ENCODE assay signal across 22 mouse cellular contexts in the genomic region with DNA sequence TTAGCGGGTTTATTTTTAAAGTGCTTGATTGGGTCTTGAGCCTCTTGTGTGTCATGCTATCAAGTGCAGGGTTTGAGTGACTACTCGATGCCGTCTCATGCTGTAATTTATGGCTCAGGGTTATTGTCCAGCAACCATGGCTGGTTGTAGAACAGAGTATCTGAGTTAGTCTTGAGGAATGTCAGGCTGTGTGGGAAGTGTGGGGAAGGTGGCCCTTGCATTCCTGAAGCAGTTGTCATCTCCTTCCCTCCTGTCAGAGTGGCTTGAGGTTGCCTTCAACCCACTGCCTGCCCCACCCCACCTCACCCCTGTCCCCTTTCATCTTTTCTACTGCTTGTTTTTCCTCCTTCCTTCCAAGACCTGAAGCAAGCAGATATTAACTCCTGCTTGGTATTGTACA. TPM values are rescaled to one million over a fixed set of nuclear protein-coding genes. Genes with fewer than 3 reads are reported as not detected.
DNase-seq lines count a peak whose midpoint lies in the region; ATAC-seq and TF ChIP-seq lines count a peak whose summit lies in the region.
"Had no signal": no experiment of that assay in that cellular context is flagged by ENCODE, and none has a peak within 500 bp of the region (broad histone marks: within the 10 kb centered on the region; RNA-seq: fewer than 3 reads in every experiment).

No protein-coding gene starts in this region.

- no peak overlapping the region for H3K4me2 ChIP-seq in intestine, embryonic 15.5 days (replicated peaks)
- H3K4me2 ChIP-seq in intestine, postnatal 0 days (replicated peaks; ENCODE audit: low read depth), result no peak overlapping the region
- H3K4me2 ChIP-seq in forebrain, embryonic 14.5 days (ENCODE audit: low read length), result no peak overlapping the region
- H3K4me2 ChIP-seq: embryonic facial prominence, embryonic 12.5 days; forebrain, embryonic 12.5 days; hindbrain, embryonic 15.5 days had no signal

- no peak for TF ChIP-seq CTCF in intestine, postnatal 0 days (IDR thresholded peaks at IDR 0.05; ENCODE audit: low read depth)
- TF ChIP-seq CTCF in C2C12 (IDR thresholded peaks at IDR 0.05; ENCODE audit: control insufficient read depth, insufficient read depth, insufficient read length), result no peak
- no peak for TF ChIP-seq CTCF in embryonic fibroblast, embryonic 13.5 days (IDR thresholded peaks at IDR 0.05; ENCODE audit: borderline replicate concordance, insufficient read depth, low read length)

- H3K79me2 ChIP-seq in C2C12 (ENCODE audit: control insufficient read depth, insufficient read depth), result no peaks in the 10 kb centered on the region

- ATAC-seq in intestine, embryonic 15.5 days, result 0 out of 2 replicates have a peak, but pooled peaks have one; percentile 43
- ATAC-seq in intestine, postnatal 0 days, result no peak
- no peak for ATAC-seq in forebrain, embryonic 14.5 days
- ATAC-seq: forebrain, postnatal 0 days had no signal

- peaks cover 6% of the 10 kb centered on the region; the same call in 1 of the 2 replicates for H3K4me1 ChIP-seq in intestine, embryonic 15.5 days (replicated peaks)
- no peaks in the 10 kb centered on the region for H3K4me1 ChIP-seq in intestine, postnatal 0 days (replicated peaks; ENCODE audit: control insufficient read depth, insufficient read depth, low read length)
- H3K4me1 ChIP-seq in embryonic fibroblast, embryonic 13.5 days (ENCODE audit: control insufficient read depth, insufficient read depth, low read length), result peaks cover 5% of the 10 kb centered on the region; the same call in 1 of the 2 replicates
- H3K4me1 ChIP-seq in forebrain, embryonic 14.5 days (ENCODE audit: control insufficient read depth, insufficient read depth, low read length), result peaks cover 3% of the 10 kb centered on the region

- no peak for TF ChIP-seq POLR2A in embryonic fibroblast, embryonic 13.5 days (IDR thresholded peaks at IDR 0.05; ENCODE audit: low read depth, low read length)

- no peaks in the 10 kb centered on the region for H3K27me3 ChIP-seq in intestine, embryonic 15.5 days (replicated peaks)
- H3K27me3 ChIP-seq in intestine, postnatal 0 days (replicated peaks; ENCODE audit: control insufficient read depth, insufficient read depth, low read length), result no peaks in the 10 kb centered on the region
- no peaks in the 10 kb centered on the region for H3K27me3 ChIP-seq in C2C12 (ENCODE audit: control insufficient read depth, insufficient read depth, insufficient read length)
- H3K27me3 ChIP-seq in forebrain, embryonic 14.5 days (replicated peaks; ENCODE audit: control insufficient read depth, insufficient read depth, low read length), result no peaks in the 10 kb centered on the region
- H3K27me3 ChIP-seq: embryonic facial prominence, embryonic 12.5 days; forebrain, embryonic 12.5 days; hindbrain, embryonic 15.5 days had no signal

- no peaks in the 10 kb centered on the region for H3K36me3 ChIP-seq in intestine, embryonic 15.5 days
- H3K36me3 ChIP-seq in intestine, postnatal 0 days (ENCODE audit: control insufficient read depth, insufficient read depth), result no peaks in the 10 kb centered on the region
- H3K36me3 ChIP-seq in C2C12 (ENCODE audit: control insufficient read depth, insufficient read depth), result no peaks in the 10 kb centered on the region
- H3K36me3 ChIP-seq in forebrain, embryonic 14.5 days (ENCODE audit: control insufficient read depth, insufficient read depth, low read length), result no peaks in the 10 kb centered on the region
- H3K36me3 ChIP-seq: embryonic facial prominence, embryonic 12.5 days; forebrain, embryonic 12.5 days; hindbrain, embryonic 10.5 days; hindbrain, embryonic 15.5 days had no signal

- H3K4me3 ChIP-seq in intestine, embryonic 15.5 days (replicated peaks), result no peak overlapping the region
- H3K4me3 ChIP-seq in intestine, postnatal 0 days (ENCODE audit: low read depth, low read length), result no peak overlapping the region
- H3K4me3 ChIP-seq in C2C12 (ENCODE audit: insufficient read depth, poor library complexity, severe bottlenecking), result no peak overlapping the region
- no peak overlapping the region for H3K4me3 ChIP-seq in embryonic fibroblast, embryonic 13.5 days (ENCODE audit: insufficient read depth, low read length)
- H3K4me3 ChIP-seq in forebrain, embryonic 14.5 days (ENCODE audit: low read depth, low read length), result no peak overlapping the region
- H3K4me3 ChIP-seq: embryonic facial prominence, embryonic 12.5 days; forebrain, embryonic 12.5 days; gastrocnemius, adult 2 months; hindbrain, embryonic 10.5 days; hindbrain, embryonic 15.5 days had no signal

- H3K27ac ChIP-seq in intestine, embryonic 15.5 days, result no peak overlapping the region
- no peak overlapping the region for H3K27ac ChIP-seq in intestine, postnatal 0 days (ENCODE audit: low read depth, low read length)
- peak overlapping the region; percentile 70; the same call in 1 of the 2 replicates for H3K27ac ChIP-seq in embryonic fibroblast, embryonic 13.5 days (ENCODE audit: insufficient read depth, low read length)
- H3K27ac ChIP-seq in forebrain, embryonic 14.5 days (ENCODE audit: low read depth, low read length), result no peak overlapping the region
- H3K27ac ChIP-seq: forebrain, embryonic 12.5 days; gastrocnemius, adult 2 months; hindbrain, embryonic 10.5 days; hindbrain, embryonic 15.5 days had no signal

- peak; percentile 5 for DNase-seq in testis, postnatal 10 days (ENCODE audit: low spot score)
- no peak for DNase-seq in testis, postnatal 14 days (ENCODE audit: low spot score)
- no peak for DNase-seq in forebrain, embryonic 14.5 days (ENCODE audit: low spot score)
- DNase-seq in gastrocnemius, adult 18-20 months (ENCODE audit: low spot score), result no peak
- DNase-seq: adrenal gland, adult 8-10 months; B cell, adult 2 months; cerebellum, adult 11 months; cerebellum, adult 8-10 months; cerebellum, postnatal 25 days; forebrain, postnatal 0 days; gastrocnemius, adult 2 months; gastrocnemius, postnatal 25 days; heart, postnatal 10 days; kidney, adult 11 months had no signal

- no peaks in the 10 kb centered on the region for H3K79me3 ChIP-seq in C2C12 (ENCODE audit: low read depth)

- 79% methylated on average over 3 of the region's 3 CpGs for WGBS in intestine, embryonic 15.5 days
- 63% methylated on average over 3 of the region's 3 CpGs for WGBS in intestine, postnatal 0 days
- WGBS in forebrain, embryonic 14.5 days, result 94% methylated on average over 3 of the region's 3 CpGs

- no peak overlapping the region for H3K9ac ChIP-seq in intestine, embryonic 15.5 days
- H3K9ac ChIP-seq in intestine, postnatal 0 days (ENCODE audit: low read depth, low read length), result no peak overlapping the region
- no peak overlapping the region for H3K9ac ChIP-seq in forebrain, embryonic 14.5 days (ENCODE audit: low read length)
- H3K9ac ChIP-seq: embryonic facial prominence, embryonic 12.5 days; forebrain, embryonic 12.5 days; forebrain, postnatal 0 days; hindbrain, embryonic 15.5 days had no signal

- no peaks in the 10 kb centered on the region for H3K9me3 ChIP-seq in intestine, embryonic 15.5 days
- no peaks in the 10 kb centered on the region for H3K9me3 ChIP-seq in intestine, postnatal 0 days (ENCODE audit: control insufficient read depth)
- no peaks in the 10 kb centered on the region for H3K9me3 ChIP-seq in forebrain, embryonic 14.5 days (replicated peaks; ENCODE audit: control insufficient read depth, low read length)
- H3K9me3 ChIP-seq: embryonic facial prominence, embryonic 12.5 days; forebrain, embryonic 12.5 days; hindbrain, embryonic 10.5 days; hindbrain, embryonic 15.5 days had no signal

- no peak overlapping the region for H3ac ChIP-seq in C2C12 (ENCODE audit: control insufficient read depth, insufficient read length, low read depth)

TF ChIP-seq in C2C12, 6 proteins besides CTCF, POLR2A, EP300 and RAD21:
- TF ChIP-seq CEBPB (IDR thresholded peaks at IDR 0.05; ENCODE audit: low read depth) (no peak), MAX (IDR thresholded peaks at IDR 0.05) (no peak), FOSL1 (IDR thresholded peaks at IDR 0.05; ENCODE audit: insufficient read depth, low read length, poor library complexity, severe bottlenecking) (peak; percentile 50), USF1 (IDR thresholded peaks at IDR 0.05; ENCODE audit: low read depth) (no peak), MYOD1 (IDR thresholded peaks at IDR 0.05; ENCODE audit: control insufficient read depth, insufficient read length, low read depth) (peak; percentile 44)

RNA-seq across cellular contexts. Expression of a gene that starts 13.8 kb away (rescaled TPM):
- polyA plus RNA-seq in intestine, embryonic 15.5 days (2015; fragmentation: Nextera tagmentation; extraction: Ambion mirVana), result 1.8 TPM in 2 replicates
- polyA plus RNA-seq in intestine, postnatal 0 days (2015; fragmentation: Nextera tagmentation; extraction: Ambion mirVana), result 1.9 and 2.4 TPM in 2 replicates
- 1.8 TPM for polyA plus RNA-seq in C2C12 (2012; fragmentation: generic; extraction: Trizol)
- polyA plus RNA-seq in embryonic fibroblast, embryonic 13.5 days (2011; ENCODE audit: insufficient read length, low read depth, missing spikeins), result not detected in 2 replicates
- polyA plus RNA-seq in forebrain, embryonic 14.5 days (2014; fragmentation: Nextera tagmentation; extraction: Ambion mirVana), result 0.85 and 1.3 TPM in 2 replicates
- total RNA-seq in gastrocnemius, adult 18-20 months (2021), result not detected
- total RNA-seq: forebrain, postnatal 0 days; gastrocnemius, adult 2 months; gastrocnemius, postnatal 25 days; heart, postnatal 10 days had no signal
